Mouse (Mus musculus) testis, adult 2 months (tissue): Measurements from ENCODE around the gene Wdr18. TPM values are rescaled to one million over a fixed set of nuclear protein-coding genes. Genes with fewer than 3 reads are reported as not detected.

Experiments used
- H3K27ac ChIP-seq: fragments of 200-500 bp; 2 replicates; pipeline ENCODE4 v1.5.1; 2012; ENCODE audit warnings: low read depth, low read length; ENCODE audit not compliant: control insufficient read depth, insufficient read depth
- H3K27me3 ChIP-seq: fragments of 200-500 bp; 2 replicates; pipeline ENCODE4 v1.6.1; 2012; ENCODE audit warnings: mild to moderate bottlenecking, low read length, moderate library complexity; ENCODE audit not compliant: control insufficient read depth, insufficient read depth
- H3K36me3 ChIP-seq: fragments of 200-500 bp; 2 replicates; pipeline ENCODE4 v1.6.1; 2012; ENCODE audit warnings: mild to moderate bottlenecking, low read length; ENCODE audit not compliant: control insufficient read depth, insufficient read depth
- H3K4me1 ChIP-seq: fragments of 200-500 bp; 2 replicates; pipeline ENCODE4 v1.6.1; 2012; ENCODE audit warnings: low read length; ENCODE audit not compliant: control insufficient read depth, insufficient read depth
- H3K4me3 ChIP-seq: fragments of 200-500 bp; 2 replicates; pipeline ENCODE4 v1.5.1; 2012; ENCODE audit warnings: low read depth, mild to moderate bottlenecking, low read length, moderate library complexity, mixed read lengths; ENCODE audit not compliant: control insufficient read depth
- CTCF ChIP-seq: fragments of 200-500 bp; IDR thresholded peaks from 2 replicates; pipeline ENCODE4 v1.5.1; 2012; ENCODE audit warnings: low read depth, mild to moderate bottlenecking, inconsistent platforms, low read length, moderate library complexity; ENCODE audit not compliant: control insufficient read depth, insufficient read depth, insufficient replicate concordance
- POLR2A ChIP-seq: fragments of 200-500 bp; IDR thresholded peaks from 2 replicates; pipeline ENCODE4 v1.6.1; 2012; ENCODE audit warnings: low read depth, mild to moderate bottlenecking, inconsistent platforms, low read length, moderate library complexity; ENCODE audit not compliant: control insufficient read depth
- polyA plus RNA-seq: library from polyadenylated mRNA; depleted of rRNA; stranded (reverse); fragments of >200 nt; gene quantifications from 2 replicates; pipeline ENCODE4 v1.2.3, GENCODE M21; 2012; rRNA removed

The Wdr18 gene
- 33.9 and 36.5 TPM in 2 replicates for polyA plus RNA-seq

- peak; percentile 72 for TF ChIP-seq POLR2A
- TF ChIP-seq CTCF: peak; percentile 98
- Histone ChIP-seq H3K27ac (peak within 1 kb of the TSS; percentile 77), H3K4me3 (peak within 1 kb of the TSS; percentile 92), H3K4me1 (peaks cover 4% of the 10 kb centered on the region), H3K27me3 (no peaks in the 10 kb centered on the region), H3K36me3 (no peaks in the 10 kb centered on the region; the same call in 1 of the 2 replicates)
These were observed at the start of gene Wdr18 for GRCm38 (mm10) chr10:79959847-79960601. Gene Wdr18, plus strand, starts transcription at chr10:79960152.

DNA sequence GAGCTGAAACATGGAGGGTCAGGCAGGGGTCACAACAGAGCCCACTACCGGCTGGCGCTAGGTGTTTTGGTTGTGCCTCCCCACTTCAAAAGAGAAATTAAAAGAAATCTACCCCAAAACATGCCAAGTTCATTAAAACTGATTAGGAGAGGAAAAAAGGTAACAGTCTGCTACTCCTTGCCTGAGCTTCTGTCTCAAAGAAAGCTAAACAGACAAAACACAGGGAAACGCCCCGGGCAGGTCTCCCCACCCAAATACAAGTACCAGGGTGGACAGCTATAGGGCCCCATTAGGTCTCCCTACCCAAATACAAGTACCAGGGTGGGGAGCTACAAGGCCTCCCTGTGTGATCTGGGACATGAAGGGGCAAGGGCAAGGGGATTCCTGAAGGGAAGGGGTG, 49.4 kb upstream of the Wdr18 start, which contains the start of gene Gm26602:
Gm26602 (plus strand) TSS at position 301 of the 400 bp plus-strand sequence.
- Histone ChIP-seq H3K4me1 (peaks cover 7% of the 10 kb centered on the region), H3K27ac (no peak within 1 kb of the TSS), H3K27me3 (no peaks in the 10 kb centered on the region), H3K4me3 (no peak within 1 kb of the TSS), H3K36me3 (no peaks in the 10 kb centered on the region)
- TF ChIP-seq CTCF (no peak), POLR2A (no peak)

DNA sequence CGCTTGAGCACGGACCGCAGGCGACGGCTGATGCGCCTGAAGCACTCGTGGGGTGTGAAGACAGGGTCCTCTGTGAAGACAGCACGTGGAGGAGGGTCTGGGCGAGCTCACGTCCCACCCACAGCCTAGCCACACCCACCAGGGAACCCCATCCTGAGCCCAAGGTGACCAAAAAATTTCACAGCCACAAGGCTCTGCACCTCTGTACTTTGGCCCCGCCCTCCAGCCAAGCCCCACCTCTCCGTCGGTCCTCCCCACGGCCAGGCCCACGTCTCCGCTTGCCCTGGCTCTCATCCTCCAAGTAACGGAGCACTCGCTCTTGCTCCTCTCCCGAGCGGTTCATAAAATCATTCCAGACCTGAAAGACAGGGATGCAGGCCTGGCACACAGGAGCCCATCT, 47.5 kb upstream of the Wdr18 start:
- Histone ChIP-seq H3K4me1 (peaks cover 18% of the 10 kb centered on the region), H3K27me3 (no peaks in the 10 kb centered on the region), H3K4me3 (no peak overlapping the region), H3K27ac (no peak overlapping the region), H3K36me3 (no peaks in the 10 kb centered on the region)
- TF ChIP-seq CTCF (no peak), POLR2A (no peak)

GRCm38 (mm10) chr10:79914131-79914947, 45.6 kb upstream of the Wdr18 start:
- H3K27me3 ChIP-seq: no peaks in the 10 kb centered on the region
- no peak for TF ChIP-seq POLR2A
- no peak for TF ChIP-seq CTCF
- H3K27ac ChIP-seq: no peak overlapping the region
- no peaks in the 10 kb centered on the region for H3K36me3 ChIP-seq
- no peak overlapping the region for H3K4me3 ChIP-seq
- peaks cover 19% of the 10 kb centered on the region for H3K4me1 ChIP-seq

- H3K27ac ChIP-seq: no peak overlapping the region
- H3K36me3 ChIP-seq: no peaks in the 10 kb centered on the region
- H3K4me1 ChIP-seq: peaks cover 21% of the 10 kb centered on the region
- TF ChIP-seq CTCF: no peak
- TF ChIP-seq POLR2A: no peak
- no peak overlapping the region for H3K4me3 ChIP-seq
- H3K27me3 ChIP-seq: no peaks in the 10 kb centered on the region
These were observed 44.9 kb upstream of the Wdr18 start for GRCm38 (mm10) chr10:79914948-79915596.

GRCm38 (mm10) chr10:79916081-79916480, 43.9 kb upstream of the Wdr18 start:
- Histone ChIP-seq H3K36me3 (no peaks in the 10 kb centered on the region), H3K4me1 (peaks cover 26% of the 10 kb centered on the region), H3K27ac (no peak overlapping the region), H3K27me3 (no peaks in the 10 kb centered on the region), H3K4me3 (peak overlapping the region; percentile 84)
- TF ChIP-seq CTCF (no peak), POLR2A (no peak)
